Mouse (Mus musculus) spleen, adult 2 months (tissue): ENCODE results near the gene Snx13. TPM values are rescaled to one million over a fixed set of nuclear protein-coding genes. Genes with fewer than 3 reads are reported as not detected.

Experiments used
- DNase-seq, 2 experiments: peaks; one replicate each; pipeline versions ENCODE4 v3.0.0 to v3.0.0-alpha.2; 2012 to 2021; ENCODE audit warnings: low spot score in 2 of 2, low read depth in 1 of 2
- H3K27ac ChIP-seq: fragments of 200-500 bp; 2 replicates; pipeline ENCODE4 v1.5.1; 2012; ENCODE audit warnings: low read length, inconsistent platforms; ENCODE audit not compliant: insufficient read depth
- H3K27me3 ChIP-seq: fragments of 200-500 bp; 2 replicates; pipeline ENCODE4 v1.6.1; 2012; ENCODE audit warnings: mild to moderate bottlenecking, moderate library complexity, low read length, inconsistent platforms; ENCODE audit not compliant: control insufficient read depth, insufficient read depth
- H3K36me3 ChIP-seq: fragments of 200-500 bp; 2 replicates; pipeline ENCODE4 v1.6.1; 2012; ENCODE audit warnings: mild to moderate bottlenecking, low read length, inconsistent platforms; ENCODE audit not compliant: control insufficient read depth, insufficient read depth
- H3K4me1 ChIP-seq: fragments of 200-500 bp; 2 replicates; pipeline ENCODE4 v1.6.1; 2011; ENCODE audit warnings: inconsistent platforms; ENCODE audit not compliant: control insufficient read depth, insufficient read depth, insufficient read length
- H3K4me3 ChIP-seq: fragments of 200-500 bp; 2 replicates; pipeline ENCODE4 v1.5.1; 2011; ENCODE audit warnings: mild to moderate bottlenecking, inconsistent platforms; ENCODE audit not compliant: insufficient read depth, insufficient read length; ENCODE audit errors: extremely low read depth
- CTCF ChIP-seq: fragments of 200-500 bp; IDR thresholded peaks from 2 replicates; pipeline ENCODE4 v1.5.1; 2011; ENCODE audit warnings: mild to moderate bottlenecking, inconsistent platforms; ENCODE audit not compliant: insufficient read depth, insufficient read length, insufficient replicate concordance; ENCODE audit errors: extremely low read depth
- POLR2A ChIP-seq: fragments of 200-500 bp; IDR thresholded peaks from 2 replicates; pipeline ENCODE4 v1.6.1; 2011; ENCODE audit warnings: low read depth, low read length, inconsistent platforms
- WGBS: fragments of 180-500 bp; shearing (Covaris S2); methylation state at CpG from one replicate; pipeline ENCODE4 v1.1.7; 2018; 5-methylcytosine and 5-hydroxymethylcytosine counted together
- polyA plus RNA-seq: library from polyadenylated mRNA; depleted of rRNA; stranded (reverse); fragments of >200 nt; gene quantifications from 2 replicates; pipeline ENCODE4 v1.2.3, GENCODE M21; 2012

Snx13 gene
- polyA plus RNA-seq, 1 experiment, result 2.4 TPM

DNA sequence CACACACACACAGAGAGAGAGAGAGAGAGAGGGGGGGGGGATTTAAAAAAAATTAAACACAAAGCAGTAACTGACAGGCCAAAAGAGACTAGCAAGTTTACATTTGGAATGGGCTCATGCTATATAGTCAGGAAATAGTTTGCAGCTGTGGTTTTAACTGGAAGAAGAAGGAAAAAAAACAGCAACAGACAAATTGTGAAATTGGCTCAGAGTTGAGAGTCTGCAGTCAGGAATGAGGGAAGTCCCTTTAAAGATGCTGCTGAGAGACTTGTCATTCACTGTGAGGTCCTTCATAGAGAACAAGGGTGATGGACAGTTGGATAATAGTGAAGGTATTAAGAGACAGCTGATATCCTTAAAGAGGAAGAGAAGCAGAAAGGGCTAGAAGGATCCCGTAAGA lies 35.5 kb upstream of the Snx13 start:
- Histone ChIP-seq H3K4me3 (no peak overlapping the region), H3K27me3 (no peaks in the 10 kb centered on the region), H3K27ac (no peak overlapping the region), H3K4me1 (peaks cover 2% of the 10 kb centered on the region; the same call in 1 of the 2 replicates), H3K36me3 (no peaks in the 10 kb centered on the region)
- no peak for TF ChIP-seq CTCF
- TF ChIP-seq POLR2A, result no peak
- WGBS, result 78% methylated on average over 1 of the region's 1 CpGs
- no peak for DNase-seq

DNA sequence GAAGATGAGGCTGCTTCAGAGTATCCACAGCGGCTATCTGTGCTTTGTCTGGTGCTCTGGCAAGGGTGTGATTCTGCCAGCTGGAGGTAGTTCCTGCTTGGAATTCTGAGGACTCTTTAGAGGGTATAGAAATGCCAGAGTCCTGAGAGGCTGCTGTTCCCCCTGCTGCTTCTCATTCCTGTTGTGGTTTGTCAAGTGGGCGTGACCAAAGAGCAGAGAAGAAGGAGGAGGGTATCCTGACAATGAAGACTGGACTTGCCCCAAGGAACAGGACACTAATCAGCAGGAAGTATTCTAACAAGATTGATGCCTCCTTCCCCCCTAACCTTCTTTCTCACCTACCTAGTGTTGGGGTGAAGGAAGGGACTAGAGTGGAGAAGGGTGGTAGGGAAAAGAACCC lies 33.0 kb upstream of the Snx13 start:
- Histone ChIP-seq H3K4me1 (peaks cover 6% of the 10 kb centered on the region), H3K27me3 (no peaks in the 10 kb centered on the region), H3K27ac (no peak overlapping the region), H3K36me3 (no peaks in the 10 kb centered on the region), H3K4me3 (no peak overlapping the region)
- WGBS, result 70% methylated on average over 2 of the region's 2 CpGs
- TF ChIP-seq POLR2A (no peak), CTCF (no peak)
- DNase-seq, result no peak

DNA sequence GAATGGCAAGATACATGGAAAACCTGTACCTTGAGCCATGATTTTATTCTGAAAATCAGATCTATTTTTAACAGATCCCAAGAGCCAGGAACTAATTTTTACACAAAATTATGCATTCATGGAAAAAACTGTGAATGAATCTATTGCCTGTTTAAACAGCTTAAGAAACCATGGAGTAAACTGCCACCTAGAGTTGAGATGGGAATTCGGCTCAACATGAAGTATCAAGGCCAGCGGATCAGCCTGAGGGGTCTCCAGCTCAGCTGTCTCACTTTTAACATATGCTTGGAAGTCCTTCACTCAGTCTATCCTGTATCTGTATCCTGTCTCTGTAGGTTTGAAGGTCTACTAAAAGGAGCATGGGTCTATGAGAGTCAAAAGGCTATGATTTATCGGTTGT lies 30.9 kb upstream of the Snx13 start:
- H3K4me3 ChIP-seq, result no peak overlapping the region
- H3K4me1 ChIP-seq, result peaks cover 6% of the 10 kb centered on the region
- no peaks in the 10 kb centered on the region for H3K36me3 ChIP-seq
- WGBS, result 69% methylated on average over 3 of the region's 3 CpGs
- no peaks in the 10 kb centered on the region for H3K27me3 ChIP-seq
- TF ChIP-seq POLR2A (no peak), CTCF (no peak)
- DNase-seq, result no peak
- H3K27ac ChIP-seq, result no peak overlapping the region

- Histone ChIP-seq H3K36me3 (no peaks in the 10 kb centered on the region), H3K4me3 (no peak overlapping the region), H3K27ac (no peak overlapping the region), H3K4me1 (peaks cover 6% of the 10 kb centered on the region), H3K27me3 (no peaks in the 10 kb centered on the region)
- no peak for DNase-seq
- 74% methylated on average over 9 of the region's 9 CpGs for WGBS
- TF ChIP-seq CTCF, result no peak
- no peak for TF ChIP-seq POLR2A
Measured at GRCm38 (mm10) chr12:35016481-35017250, 30.3 kb upstream of the Snx13 start.

DNA sequence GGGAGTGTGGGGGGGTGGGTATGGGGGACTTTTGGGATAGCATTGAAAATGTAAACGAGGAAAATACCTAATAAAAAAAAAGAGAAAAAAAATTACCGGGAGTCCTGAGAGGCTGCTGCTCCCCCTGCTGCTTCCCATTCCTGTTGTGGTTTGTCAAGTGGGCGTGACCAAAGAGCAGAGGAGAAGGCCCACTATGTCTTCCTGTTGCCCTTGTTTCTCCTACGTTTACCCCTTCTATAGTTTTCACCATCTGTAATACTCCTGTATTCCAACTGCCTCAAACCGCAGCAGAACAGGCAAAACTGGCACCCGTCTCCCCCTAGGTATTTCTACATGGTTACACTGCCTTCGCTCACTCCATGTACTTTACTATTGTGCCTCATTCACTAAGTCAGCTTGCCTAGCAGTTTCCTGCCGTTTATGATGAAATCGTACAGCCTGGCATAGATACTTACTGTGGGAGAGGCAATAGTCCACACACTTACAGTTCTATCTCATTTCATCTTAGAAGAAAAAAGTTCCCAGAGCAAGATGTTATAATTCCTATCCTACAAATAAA lies 28.2 kb upstream of the Snx13 start:
- Histone ChIP-seq H3K36me3 (no peaks in the 10 kb centered on the region), H3K27me3 (no peaks in the 10 kb centered on the region), H3K4me3 (no peak overlapping the region), H3K4me1 (peaks cover 6% of the 10 kb centered on the region), H3K27ac (no peak overlapping the region)
- 22% methylated on average over 9 of the region's 9 CpGs for WGBS
- DNase-seq, result no peak
- no peak for TF ChIP-seq POLR2A
- no peak for TF ChIP-seq CTCF

- Histone ChIP-seq H3K27me3 (no peaks in the 10 kb centered on the region), H3K36me3 (no peaks in the 10 kb centered on the region), H3K4me1 (peaks cover 9% of the 10 kb centered on the region), H3K27ac (no peak overlapping the region), H3K4me3 (no peak overlapping the region)
- no peak for DNase-seq
- 86% methylated on average over 9 of the region's 9 CpGs for WGBS
- TF ChIP-seq POLR2A (no peak), CTCF (no peak)
Measured at GRCm38 (mm10) chr12:35021285-35021684, 25.7 kb upstream of the Snx13 start.

DNA sequence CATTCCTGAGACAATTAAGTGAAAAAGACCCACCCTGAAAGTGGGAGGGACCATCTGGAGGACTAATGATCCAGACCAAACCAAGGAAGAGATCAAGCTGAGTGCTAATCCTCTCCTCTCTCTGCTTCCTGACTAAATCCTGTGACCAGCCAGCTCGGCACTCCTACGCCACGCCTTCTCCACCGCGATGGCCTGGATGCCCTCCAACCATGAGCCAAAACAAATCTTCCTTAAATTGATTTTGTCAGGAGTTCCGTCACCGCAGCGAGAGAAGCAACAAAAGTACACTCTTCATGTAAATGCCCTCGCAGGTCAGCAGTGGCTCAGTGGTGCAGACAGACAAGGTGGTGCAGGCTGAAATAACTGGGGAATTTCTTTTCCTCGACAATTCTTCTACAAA lies 24.9 kb upstream of the Snx13 start:
- TF ChIP-seq CTCF (no peak), POLR2A (no peak)
- H3K27ac ChIP-seq, result no peak overlapping the region
- no peak for DNase-seq
- H3K36me3 ChIP-seq, result no peaks in the 10 kb centered on the region
- H3K27me3 ChIP-seq, result no peaks in the 10 kb centered on the region
- no peak overlapping the region for H3K4me3 ChIP-seq
- peaks cover 3% of the 10 kb centered on the region for H3K4me1 ChIP-seq
- 88% methylated on average over 10 of the region's 10 CpGs for WGBS
